Mouse (Mus musculus): ENCODE results near the gene Etl4. TPM values are rescaled to one million over a fixed set of nuclear protein-coding genes. Genes with fewer than 3 reads are reported as not detected.

The Etl4 gene
- polyA plus RNA-seq, 2 experiments: 2.2 to 2.3 TPM

DNA sequence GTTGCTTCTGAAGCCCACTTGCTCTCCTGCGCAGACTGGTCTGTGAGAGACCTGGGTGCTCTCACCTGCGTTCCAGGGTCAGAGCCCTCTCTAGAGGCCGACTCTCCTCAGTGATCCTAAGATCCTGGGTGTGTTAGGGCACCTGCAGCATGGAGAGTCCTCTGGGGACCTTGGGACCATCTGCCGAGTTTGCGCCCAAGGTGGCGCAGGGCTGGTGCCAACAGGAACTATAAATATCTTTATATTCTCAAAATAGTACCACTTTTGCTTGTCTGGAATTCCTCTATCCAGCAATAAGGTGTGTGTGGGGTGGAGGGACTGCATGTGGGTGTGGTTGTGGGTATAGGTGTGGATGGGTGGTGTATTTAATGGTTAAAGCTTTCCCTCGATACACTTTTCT, 293.4 kb downstream of the Etl4 start:
- Histone ChIP-seq H3K27me3 (ENCODE audit: control insufficient read depth, insufficient read depth, low read length) (no peaks in the 10 kb centered on the region), H3K9ac (replicated peaks) (no peak overlapping the region), H3K4me1 (replicated peaks; ENCODE audit: control insufficient read depth in 2 of 2, insufficient read depth in 2 of 2, low read length in 1 of 2) (no peaks in the 10 kb centered on the region), H3K4me2 (ENCODE audit: low read depth) (no peak overlapping the region), H3K9me3 (ENCODE audit: control insufficient read depth, low read length) (no peaks in the 10 kb centered on the region), H3K27ac (no peak overlapping the region), H3K4me3 (ENCODE audit: insufficient read depth in 1 of 2, low read depth in 2 of 2, low read length in 2 of 2) (no peak overlapping the region), H3K36me3 (replicated peaks; ENCODE audit: control insufficient read depth, insufficient read depth, low read depth) (no peaks in the 10 kb centered on the region)
- ATAC-seq (ENCODE audit: insufficient read depth) (no peak), DNase-seq (ENCODE audit: low read depth in 3 of 3, low spot score in 3 of 3) (no peak)
- no peak for TF ChIP-seq EP300 (IDR thresholded peaks at IDR 0.05; ENCODE audit: low read depth)
- TF ChIP-seq CTCF (IDR thresholded peaks at IDR 0.05; ENCODE audit: low read depth): no peak
- 67% methylated on average over 7 of the region's 7 CpGs for WGBS (ENCODE audit: insufficient replicate concordance)

DNA sequence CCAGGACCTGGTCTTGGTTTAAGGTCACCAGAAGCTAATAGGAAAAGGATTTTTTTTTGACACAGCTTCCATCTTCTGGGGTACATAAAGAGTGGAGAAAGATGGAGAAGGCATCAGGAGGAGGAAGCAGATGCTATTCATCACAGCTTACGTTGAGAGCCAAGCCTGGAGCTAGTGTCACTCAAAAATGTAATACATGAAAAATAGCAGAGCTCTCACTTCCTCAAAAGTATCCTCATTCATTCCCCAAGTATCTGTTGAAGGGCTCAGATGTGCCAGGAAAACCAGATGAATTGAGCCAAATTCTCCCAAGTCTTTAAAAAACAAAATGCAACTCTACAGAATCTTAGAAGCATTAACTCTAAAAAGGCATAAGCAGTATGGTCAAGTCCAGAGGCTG, 297.1 kb downstream of the Etl4 start:
- Histone ChIP-seq H3K9ac (replicated peaks) (no peak overlapping the region), H3K27me3 (ENCODE audit: control insufficient read depth, insufficient read depth, low read length) (no peaks in the 10 kb centered on the region), H3K4me1 (replicated peaks; ENCODE audit: control insufficient read depth in 2 of 2, insufficient read depth in 2 of 2, low read length in 1 of 2) (no peaks in the 10 kb centered on the region), H3K4me2 (ENCODE audit: low read depth) (no peak overlapping the region), H3K9me3 (ENCODE audit: control insufficient read depth, low read length) (no peaks in the 10 kb centered on the region), H3K4me3 (ENCODE audit: insufficient read depth in 1 of 2, low read depth in 2 of 2, low read length in 2 of 2) (no peak overlapping the region), H3K27ac (no peak overlapping the region), H3K36me3 (replicated peaks; ENCODE audit: control insufficient read depth, insufficient read depth, low read depth) (no peaks in the 10 kb centered on the region)
- ATAC-seq (ENCODE audit: insufficient read depth): no peak
- no peak for TF ChIP-seq EP300 (IDR thresholded peaks at IDR 0.05; ENCODE audit: low read depth)
- TF ChIP-seq CTCF (IDR thresholded peaks at IDR 0.05; ENCODE audit: low read depth): no peak
- DNase-seq (ENCODE audit: low read depth in 3 of 3, low spot score in 3 of 3): no peak
- WGBS (ENCODE audit: insufficient replicate concordance): 36% methylated on average over 1 of the region's 1 CpGs

DNA sequence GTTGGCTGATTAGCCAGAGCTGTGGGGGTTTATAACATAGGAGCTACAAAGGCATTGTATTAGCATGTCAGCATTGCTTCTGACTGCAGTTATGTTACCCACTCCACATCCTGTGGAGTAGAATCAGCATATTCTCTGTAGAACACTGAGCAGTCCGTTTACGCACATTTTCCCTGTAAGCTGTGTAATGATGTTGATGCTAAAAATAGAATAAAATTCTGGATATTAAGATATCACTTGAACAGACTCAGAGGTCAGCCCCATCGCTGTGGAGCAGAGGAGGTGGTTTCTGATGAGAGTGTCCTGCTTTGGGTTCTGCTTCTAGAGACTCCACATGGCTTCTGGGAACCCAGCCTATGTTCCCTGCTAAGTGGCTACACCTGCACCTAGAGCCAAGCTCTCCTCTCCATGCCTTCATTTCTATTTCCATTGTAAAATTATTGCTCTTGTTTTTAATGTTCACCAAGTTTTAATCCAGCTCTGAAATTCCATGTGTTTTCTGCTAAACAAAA, 299.2 kb downstream of the Etl4 start:
- no peak overlapping the region for H3K27ac ChIP-seq
- DNase-seq (ENCODE audit: low read depth in 3 of 3, low spot score in 3 of 3) (no peak), ATAC-seq (ENCODE audit: insufficient read depth) (no peak)
- no peak overlapping the region for H3K9ac ChIP-seq (replicated peaks)
- no peaks in the 10 kb centered on the region for H3K27me3 ChIP-seq (ENCODE audit: control insufficient read depth, insufficient read depth, low read length)
- H3K4me2 ChIP-seq (ENCODE audit: low read depth): no peak overlapping the region
- H3K4me3 ChIP-seq (ENCODE audit: insufficient read depth in 1 of 2, low read depth in 2 of 2, low read length in 2 of 2): no peak overlapping the region
- H3K36me3 ChIP-seq (replicated peaks; ENCODE audit: control insufficient read depth, insufficient read depth, low read depth): no peaks in the 10 kb centered on the region
- TF ChIP-seq CTCF (IDR thresholded peaks at IDR 0.05; ENCODE audit: low read depth) (no peak), EP300 (IDR thresholded peaks at IDR 0.05; ENCODE audit: low read depth) (no peak)
- no peaks in the 10 kb centered on the region for H3K9me3 ChIP-seq (ENCODE audit: control insufficient read depth, low read length)
- no peaks in the 10 kb centered on the region for H3K4me1 ChIP-seq (replicated peaks; ENCODE audit: control insufficient read depth in 2 of 2, insufficient read depth in 2 of 2, low read length in 1 of 2)
- WGBS (ENCODE audit: insufficient replicate concordance): 67% methylated on average over 3 of the region's 3 CpGs

DNA sequence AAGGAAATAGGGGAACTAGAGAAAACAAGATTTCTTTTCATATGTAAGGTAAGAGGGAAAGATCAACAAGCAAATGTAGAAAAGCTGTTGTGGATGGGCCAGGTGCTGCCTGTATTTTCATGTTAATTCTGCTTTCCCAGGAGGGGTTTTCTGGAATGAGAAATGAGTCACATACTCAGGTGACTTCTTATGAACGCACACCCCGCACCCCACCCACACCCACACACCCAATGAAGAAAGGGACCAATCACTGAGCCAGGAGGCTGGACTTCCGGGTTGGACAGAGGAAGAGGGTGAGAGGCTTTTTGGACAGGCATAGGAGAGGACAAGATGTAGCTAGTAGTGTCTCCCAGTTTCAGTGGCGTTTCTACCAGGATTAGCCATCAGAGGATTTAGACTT, 299.8 kb downstream of the Etl4 start:
- 48% methylated on average over 4 of the region's 4 CpGs for WGBS (ENCODE audit: insufficient replicate concordance)
- Histone ChIP-seq H3K4me1 (replicated peaks; ENCODE audit: control insufficient read depth in 2 of 2, insufficient read depth in 2 of 2, low read length in 1 of 2) (no peaks in the 10 kb centered on the region), H3K27me3 (ENCODE audit: control insufficient read depth, insufficient read depth, low read length) (no peaks in the 10 kb centered on the region), H3K36me3 (replicated peaks; ENCODE audit: control insufficient read depth, insufficient read depth, low read depth) (no peaks in the 10 kb centered on the region), H3K4me3 (ENCODE audit: insufficient read depth in 1 of 2, low read depth in 2 of 2, low read length in 2 of 2) (no peak overlapping the region), H3K9me3 (ENCODE audit: control insufficient read depth, low read length) (no peaks in the 10 kb centered on the region), H3K4me2 (ENCODE audit: low read depth) (no peak overlapping the region), H3K27ac (no peak overlapping the region), H3K9ac (replicated peaks) (no peak overlapping the region)
- DNase-seq (ENCODE audit: low read depth in 3 of 3, low spot score in 3 of 3) (no peak), ATAC-seq (ENCODE audit: insufficient read depth) (no peak)
- TF ChIP-seq CTCF (IDR thresholded peaks at IDR 0.05; ENCODE audit: low read depth): no peak
- TF ChIP-seq EP300 (IDR thresholded peaks at IDR 0.05; ENCODE audit: low read depth): no peak

DNA sequence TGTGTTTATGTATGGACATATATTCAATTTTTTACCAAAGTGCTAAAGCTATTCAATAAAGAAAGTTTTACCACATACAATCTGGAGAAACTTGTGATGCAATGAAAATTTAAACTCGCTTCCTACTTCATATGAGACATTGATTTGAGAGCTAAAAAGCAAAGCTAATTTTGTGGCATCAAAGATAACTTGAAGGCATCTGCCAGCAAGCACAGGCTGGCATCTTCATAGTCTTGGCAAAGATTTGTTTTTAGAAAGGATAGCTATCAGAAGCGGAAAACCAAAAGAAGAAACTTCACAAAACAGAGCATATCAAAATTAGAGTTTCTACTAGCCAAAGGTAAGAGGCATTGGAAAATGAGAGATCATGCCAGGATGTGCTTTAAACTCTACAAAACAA, 306.7 kb downstream of the Etl4 start:
- WGBS (ENCODE audit: insufficient replicate concordance): 67% methylated on average over 2 of the region's 2 CpGs
- Histone ChIP-seq H3K9ac (replicated peaks) (no peak overlapping the region), H3K9me3 (ENCODE audit: control insufficient read depth, low read length) (no peaks in the 10 kb centered on the region), H3K27me3 (ENCODE audit: control insufficient read depth, insufficient read depth, low read length) (no peaks in the 10 kb centered on the region), H3K4me1 (replicated peaks; ENCODE audit: control insufficient read depth in 2 of 2, insufficient read depth in 2 of 2, low read length in 1 of 2) (no peaks in the 10 kb centered on the region), H3K36me3 (replicated peaks; ENCODE audit: control insufficient read depth, insufficient read depth, low read depth) (no peaks in the 10 kb centered on the region), H3K4me3 (ENCODE audit: insufficient read depth in 1 of 2, low read depth in 2 of 2, low read length in 2 of 2) (no peak overlapping the region), H3K4me2 (ENCODE audit: low read depth) (no peak overlapping the region), H3K27ac (no peak overlapping the region)
- TF ChIP-seq CTCF (IDR thresholded peaks at IDR 0.05; ENCODE audit: low read depth) (no peak), EP300 (IDR thresholded peaks at IDR 0.05; ENCODE audit: low read depth) (no peak)
- no peak for ATAC-seq (ENCODE audit: insufficient read depth)
- no peak for DNase-seq (ENCODE audit: low read depth in 3 of 3, low spot score in 3 of 3)

Measured in liver, embryonic 14.5 days (tissue).